Mouse (Mus musculus): Measurements from ENCODE around the gene Tmem178b.

Tmem178b gene

DNA sequence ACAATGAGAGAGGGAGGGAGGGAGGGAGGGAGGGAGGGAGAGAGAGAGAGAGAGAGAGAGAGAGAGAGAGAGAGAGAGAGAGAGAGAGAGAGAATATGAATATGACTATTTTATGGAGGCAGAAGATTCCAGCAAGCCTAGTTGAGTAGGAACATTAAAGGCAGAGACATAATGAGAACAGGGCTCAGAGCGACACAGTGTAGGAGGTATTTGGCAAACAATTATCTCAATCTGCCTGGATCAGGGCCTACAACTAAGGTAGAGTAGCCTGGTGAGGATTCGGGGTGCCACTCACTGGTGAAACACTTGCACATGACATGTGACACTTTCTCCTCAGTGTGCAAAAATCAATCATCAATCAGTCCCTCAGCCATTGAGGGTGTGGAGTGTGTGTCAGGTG is 225.4 kb downstream of the Tmem178b start:
- no peak for DNase-seq

DNA sequence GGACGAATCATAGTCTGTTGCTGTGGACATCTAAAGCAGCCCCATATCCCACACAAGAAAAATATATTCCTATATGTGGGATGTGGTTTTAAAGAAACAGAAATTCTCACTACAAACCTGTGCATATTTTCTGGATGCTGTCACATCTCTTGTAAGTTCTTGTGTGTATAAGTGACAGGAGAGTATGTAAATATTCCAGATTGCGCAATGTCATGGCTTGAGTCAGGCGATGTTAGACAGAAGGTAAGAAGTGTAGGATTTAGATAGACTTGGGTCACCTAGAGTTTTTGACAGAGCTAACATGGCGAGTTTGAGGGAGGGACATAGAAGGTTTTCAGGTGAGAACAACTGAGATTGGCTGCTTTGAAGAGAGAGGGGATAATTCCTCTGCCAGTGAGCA is 228.7 kb downstream of the Tmem178b start:
- no peak for DNase-seq

DNA sequence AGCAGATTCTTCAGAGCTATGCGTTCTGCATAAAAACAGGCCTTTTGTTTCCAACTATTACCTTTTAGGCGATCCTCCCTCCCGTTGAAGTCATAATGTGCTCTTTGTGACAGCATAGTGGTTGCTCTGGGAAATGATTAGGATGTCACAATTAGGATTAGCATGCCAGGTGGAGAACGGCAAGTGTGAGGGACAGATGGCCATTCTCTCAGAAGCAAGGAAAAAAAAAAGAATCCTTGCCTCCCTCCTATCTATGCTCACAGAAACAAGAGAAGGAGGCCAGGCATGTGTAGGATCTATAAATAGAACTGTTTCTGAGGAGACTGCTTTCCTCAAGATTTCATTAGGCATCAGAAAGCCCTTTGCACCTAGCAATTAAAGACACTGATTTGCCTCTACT is 229.8 kb downstream of the Tmem178b start:
- peak; percentile 70 for DNase-seq

DNA sequence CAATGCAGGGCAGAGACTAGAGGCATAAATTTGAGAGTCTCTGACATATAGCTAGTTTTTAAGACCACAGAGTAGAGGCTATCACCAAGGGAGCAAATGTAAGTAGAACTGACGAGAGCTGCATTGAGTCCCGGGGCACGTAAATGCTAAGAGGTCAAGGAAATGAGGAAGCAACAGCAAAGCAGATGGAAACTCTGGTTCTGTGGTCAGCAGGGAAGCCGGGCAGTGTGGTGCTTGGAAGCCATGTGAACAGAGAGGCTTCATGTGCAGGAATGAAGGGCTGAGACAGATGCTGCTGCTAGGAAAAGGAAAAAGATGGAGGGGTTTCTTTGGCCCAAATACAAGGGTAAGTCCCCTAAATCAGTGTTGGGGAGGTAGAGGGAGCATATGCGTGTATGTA is 237.0 kb downstream of the Tmem178b start:
- DNase-seq, result no peak

DNA sequence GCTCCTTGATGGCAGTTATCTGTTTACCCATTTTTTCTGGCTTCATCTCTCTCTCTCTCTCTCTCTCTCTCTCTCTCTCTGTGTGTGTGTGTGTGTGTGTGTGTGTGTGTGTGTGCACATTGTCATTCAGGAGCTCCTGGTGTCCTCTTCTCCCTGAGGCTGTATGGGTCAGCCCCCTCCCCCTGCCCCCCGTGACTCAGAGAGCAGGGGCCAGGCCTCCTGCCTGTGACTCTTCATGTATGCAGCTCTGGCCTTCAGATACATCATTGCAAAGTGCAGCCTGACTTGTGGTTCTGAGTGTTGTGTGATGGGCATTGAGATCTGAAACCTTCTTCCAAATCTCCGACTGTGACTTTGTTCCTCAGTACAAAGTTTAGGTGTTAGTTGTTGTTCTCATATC is 237.7 kb downstream of the Tmem178b start:
- DNase-seq, result no peak

DNA sequence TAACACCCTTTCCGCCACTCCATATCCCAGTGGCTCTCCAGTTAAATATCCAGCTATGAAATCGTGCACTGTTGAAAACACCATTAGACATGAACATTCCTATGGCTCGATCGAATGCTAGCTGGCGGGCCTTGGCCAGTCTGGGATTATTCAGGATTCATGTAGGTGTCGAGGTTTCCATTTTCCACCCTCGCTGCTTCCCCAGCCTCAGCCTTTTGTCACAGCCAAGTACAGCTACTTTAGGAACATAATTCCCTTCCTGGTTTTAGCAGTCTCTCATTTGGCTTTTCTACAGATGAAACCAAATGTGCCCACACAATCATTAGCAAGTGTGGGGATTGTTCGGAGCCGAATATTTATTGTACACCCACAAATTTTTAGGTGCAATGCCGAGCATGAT is 239.4 kb downstream of the Tmem178b start:
- DNase-seq, result no peak

DNA sequence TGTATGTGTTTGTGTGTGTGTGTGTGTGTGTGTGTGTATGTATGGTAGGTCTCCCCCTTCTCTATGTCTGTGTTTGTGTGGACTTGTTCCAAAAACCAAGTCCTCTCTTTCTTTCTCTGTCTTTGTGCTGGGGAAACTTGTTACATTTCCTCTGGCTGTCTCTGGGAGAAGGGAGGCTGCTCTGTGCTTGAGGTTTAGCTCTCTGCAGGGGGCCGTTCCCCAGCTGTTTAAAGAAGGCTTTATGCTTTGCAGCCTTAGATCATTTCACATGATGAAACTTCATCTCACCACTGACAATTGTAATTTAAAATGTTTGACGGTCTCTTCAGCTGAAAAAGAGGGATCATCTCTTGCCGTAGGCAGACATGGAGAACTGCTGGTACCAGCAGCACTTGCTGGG is 243.2 kb downstream of the Tmem178b start:
- no peak for DNase-seq

DNA sequence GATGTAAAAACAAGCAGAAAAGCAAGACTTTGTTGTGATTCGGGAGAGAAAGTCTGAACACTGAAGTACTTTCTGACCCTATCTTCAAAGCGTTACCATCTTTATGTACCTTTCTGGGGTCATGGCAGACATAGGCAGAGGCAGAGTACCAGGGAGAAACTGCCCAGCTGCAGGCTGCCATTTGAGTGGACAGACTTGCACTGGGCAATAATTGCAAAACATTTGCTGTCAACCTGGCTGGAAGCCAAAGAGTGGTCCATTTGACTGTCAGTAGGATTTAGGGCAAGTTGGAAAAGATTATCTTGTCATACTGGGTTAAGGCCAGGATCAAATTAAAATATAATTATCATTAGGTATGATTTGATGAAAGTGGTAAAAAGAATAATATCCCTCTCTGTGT is 247.1 kb downstream of the Tmem178b start:
- DNase-seq, result peak; percentile 74 to 75

DNA sequence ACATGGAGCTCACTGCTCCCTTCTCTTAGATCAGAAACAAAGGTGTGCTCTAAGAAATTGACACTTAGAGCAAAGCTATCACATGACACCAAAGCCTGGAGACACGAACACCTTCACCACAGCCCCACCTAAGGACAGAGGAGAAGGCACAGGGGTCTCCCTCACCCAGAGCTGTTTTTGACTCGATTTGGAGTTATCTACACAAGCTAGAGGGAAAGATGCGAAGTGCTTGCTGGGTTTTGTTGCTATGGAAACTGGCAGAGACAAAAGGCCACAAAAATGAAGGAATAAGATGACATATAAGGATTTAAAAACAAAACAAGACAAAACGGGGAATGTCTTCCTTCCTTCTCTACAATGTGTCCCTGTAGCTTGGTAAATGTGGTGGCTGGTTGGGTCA is 248.4 kb downstream of the Tmem178b start:
- DNase-seq, result no peak

DNA sequence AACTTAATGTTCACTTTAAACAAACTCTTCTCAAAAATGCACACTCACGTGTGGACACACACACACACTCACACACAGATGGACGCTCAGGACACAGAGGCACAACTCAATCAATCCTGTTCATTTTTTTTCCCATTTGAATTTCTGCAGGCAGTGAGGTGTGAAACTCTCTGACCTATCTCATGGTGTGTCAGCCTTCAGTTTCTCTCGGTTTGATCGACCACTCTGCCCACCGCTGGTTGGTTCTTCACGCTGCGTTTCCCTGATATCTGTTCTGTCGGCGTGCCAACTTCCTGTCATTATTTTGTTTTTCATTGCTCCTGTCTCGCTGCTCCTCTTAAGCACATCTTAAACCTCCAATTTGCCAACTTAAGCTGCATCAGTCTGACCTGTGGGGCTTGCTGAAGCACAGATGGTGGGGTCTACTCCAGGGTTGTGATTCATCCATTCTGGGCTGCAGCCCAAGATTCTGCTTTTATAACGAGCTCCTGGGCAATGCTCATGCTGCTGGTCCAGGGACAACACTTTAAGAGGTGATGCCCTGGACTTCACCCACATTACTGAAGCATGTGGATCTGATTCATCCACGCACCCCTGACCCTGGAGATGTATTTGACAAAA is 250.1 kb downstream of the Tmem178b start:
- DNase-seq, result peak; percentile 77 to 83

DNA sequence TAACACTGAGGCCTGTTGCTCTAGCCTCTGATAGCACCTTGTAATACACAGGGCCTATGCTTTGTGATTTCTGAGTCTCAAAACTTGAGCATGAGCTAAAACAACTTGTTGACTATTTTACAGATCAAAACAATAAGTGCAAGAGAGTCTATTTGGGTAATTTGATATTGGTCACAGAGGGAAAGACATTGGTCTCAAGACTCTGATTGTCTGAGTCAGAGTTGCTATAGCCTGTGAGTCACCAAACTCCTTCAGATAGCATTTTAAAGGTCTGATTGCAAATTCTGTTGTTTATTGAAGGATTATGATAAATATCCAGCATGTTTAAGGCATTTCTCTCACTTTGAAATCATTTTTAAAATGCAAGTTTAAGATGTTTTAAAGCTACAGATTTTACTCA is 250.9 kb downstream of the Tmem178b start:
- no peak for DNase-seq

DNA sequence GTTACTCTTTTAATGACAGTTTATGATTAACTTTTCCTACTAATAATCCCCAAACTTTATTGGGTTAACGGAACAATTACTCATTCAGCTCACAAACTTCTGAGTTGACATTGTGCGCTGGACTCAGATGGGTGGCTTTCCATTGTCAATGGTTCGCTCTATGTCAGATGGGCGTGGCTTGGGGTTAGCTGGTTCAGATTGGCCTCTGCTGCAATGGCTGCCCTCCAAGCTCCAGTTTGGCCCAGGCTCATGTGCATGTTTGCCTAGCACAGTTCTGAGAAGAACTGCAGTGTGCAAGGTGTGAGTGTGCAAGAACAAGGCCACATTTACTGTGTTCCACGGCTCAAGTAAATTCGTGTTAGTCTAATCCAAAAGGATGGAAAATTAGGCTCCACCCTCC is 255.6 kb downstream of the Tmem178b start:
- DNase-seq, result peak in 1 of 2 experiments; percentile 47

DNA sequence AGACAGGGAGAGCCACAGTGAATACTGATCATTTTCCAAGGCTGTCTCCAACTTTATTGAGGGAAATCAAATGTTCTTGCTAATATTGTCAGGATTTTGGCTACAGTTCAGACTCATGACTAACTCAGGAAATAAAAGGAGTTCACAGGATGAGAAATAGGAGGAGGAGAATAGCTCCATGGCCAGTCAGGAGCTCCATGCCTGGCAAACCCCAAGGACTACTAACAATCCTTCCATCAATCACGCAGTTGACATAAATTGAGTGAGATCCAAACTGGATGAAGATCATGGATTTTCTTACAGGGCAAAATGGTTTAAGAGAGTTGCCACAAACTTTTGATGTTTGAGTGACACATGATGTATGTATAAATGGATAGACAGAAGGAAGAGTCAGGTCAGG is 258.9 kb downstream of the Tmem178b start:
- DNase-seq, result no peak

DNA sequence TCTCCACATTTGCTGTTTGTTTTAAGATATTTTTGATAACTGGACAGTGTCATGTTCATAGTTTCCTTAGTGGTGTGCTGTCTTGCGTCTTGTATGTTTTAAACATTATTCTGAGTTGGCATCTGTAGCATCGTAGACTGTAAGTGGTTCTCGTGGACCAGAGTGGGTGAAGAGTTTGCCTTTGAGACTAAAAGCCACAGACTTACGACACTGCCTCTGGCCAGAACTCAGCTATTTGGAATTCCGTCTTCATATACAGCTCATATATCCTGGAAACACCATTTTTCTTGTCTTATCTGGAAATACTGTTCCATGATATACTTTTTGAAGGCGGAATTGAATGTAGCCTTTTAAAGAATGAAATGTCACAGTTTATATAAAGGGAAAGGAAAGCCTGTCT is 260.4 kb downstream of the Tmem178b start:
- no peak for DNase-seq

DNA sequence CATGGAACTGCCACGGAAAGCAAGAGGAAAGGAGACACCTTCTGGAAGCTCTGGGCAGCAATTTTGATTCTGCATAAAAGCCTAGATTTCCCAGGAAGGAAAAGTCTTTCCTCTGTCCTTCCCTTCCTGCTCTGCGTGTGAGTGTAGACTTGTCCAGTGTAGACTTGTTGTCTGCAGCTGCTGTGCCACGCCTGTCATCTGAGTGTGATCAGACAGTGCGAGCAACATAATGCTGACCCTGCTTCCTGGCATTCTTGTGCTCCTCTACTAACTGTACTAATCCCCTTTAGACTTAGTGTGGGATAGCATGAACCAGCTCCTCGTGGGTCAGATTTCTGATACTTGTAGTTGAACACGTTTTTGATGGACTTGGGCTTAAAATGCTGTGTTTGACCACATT is 262.6 kb downstream of the Tmem178b start:
- no peak for DNase-seq

DNA sequence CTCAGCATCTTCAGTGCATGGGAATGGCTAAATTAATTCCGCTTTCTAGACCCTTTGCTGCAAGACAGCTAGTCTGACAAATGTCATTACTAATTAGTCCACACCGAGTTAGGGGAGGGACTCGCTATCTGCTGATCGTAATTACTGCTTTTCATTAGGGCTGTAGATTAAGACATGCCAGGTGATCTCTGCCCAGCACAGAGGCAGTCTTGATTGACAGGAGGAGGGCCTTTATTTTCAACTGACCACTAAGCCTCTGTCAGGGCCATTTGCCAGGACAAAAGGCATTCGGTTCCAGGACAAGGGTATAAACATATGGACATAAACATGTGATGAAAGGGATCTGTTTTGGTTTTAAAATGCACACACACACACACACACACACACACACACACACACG is 264.3 kb downstream of the Tmem178b start:
- DNase-seq, result peak; percentile 62 to 65

DNA sequence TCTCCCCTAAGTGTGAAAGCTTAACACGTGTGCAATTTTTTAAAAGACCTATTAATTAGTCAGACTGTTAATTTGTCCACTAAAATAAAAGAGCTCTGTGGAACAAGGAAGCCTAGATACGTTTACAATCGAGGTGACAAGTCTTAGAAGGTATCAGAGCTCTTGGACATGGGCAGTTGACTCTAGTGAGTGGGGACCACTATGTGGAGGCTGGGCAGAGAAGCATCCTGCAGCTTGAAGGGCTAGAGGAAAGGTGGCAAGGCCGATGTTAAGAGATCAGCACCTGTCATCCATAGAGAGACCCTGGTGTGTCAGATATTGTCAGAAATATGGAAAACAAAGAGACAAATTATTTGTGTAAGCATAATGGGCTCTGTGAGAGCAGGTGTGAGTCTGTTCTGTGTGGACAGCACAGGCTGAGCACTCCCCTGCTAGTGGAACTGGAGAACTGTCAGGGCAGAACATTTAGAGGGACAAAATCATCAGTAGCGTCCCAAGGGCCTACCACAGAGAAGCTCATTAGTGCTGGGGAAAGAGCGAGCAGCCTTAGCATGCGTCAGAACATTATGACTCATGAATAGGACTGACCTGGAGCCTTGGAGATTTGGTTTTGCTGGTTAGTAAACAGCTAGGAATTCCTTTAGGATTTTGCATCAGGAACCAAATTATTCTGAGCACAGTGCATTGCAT is 264.9 kb downstream of the Tmem178b start:
- no peak for DNase-seq

DNA sequence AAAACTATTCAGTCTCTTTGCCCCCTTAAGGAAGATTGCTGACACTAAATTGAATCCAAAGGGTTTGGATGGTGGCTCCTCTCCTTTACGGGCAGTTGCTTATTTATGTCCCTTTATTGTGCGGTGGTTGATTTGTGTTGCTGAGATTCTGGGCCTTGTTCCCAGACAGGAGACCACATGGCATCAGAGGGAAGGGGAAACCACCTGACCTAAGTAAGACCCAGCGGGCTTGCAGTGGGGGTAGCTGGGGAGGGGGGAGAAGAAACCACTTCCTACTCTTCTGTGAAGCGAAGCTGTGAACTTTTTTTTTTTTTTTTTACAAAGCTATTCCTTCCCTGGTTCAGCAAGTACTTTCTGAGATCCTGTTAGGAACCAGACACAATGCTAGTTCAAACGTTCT is 269.5 kb downstream of the Tmem178b start:
- peak; percentile 61 to 67 for DNase-seq

DNA sequence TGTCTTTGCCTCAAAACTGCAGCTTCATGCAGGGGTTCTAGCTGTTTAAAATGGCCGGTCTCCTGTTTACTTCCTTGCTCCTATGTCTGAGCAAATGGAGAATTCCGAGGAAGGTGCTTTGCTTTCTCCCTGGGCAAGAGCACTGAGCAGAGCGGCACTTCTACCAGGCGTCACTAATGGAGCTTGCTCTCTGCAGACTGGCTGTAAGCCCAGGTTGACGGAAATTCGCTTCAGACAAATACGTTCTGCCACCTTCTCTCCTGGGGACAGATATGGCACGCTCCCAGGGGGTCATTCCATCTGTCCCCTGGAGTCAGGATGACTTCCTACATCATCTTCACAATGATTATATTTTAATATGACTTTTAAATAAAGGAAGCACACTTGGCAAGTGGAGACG is 271.3 kb downstream of the Tmem178b start:
- peak; percentile 87 to 89 for DNase-seq

DNA sequence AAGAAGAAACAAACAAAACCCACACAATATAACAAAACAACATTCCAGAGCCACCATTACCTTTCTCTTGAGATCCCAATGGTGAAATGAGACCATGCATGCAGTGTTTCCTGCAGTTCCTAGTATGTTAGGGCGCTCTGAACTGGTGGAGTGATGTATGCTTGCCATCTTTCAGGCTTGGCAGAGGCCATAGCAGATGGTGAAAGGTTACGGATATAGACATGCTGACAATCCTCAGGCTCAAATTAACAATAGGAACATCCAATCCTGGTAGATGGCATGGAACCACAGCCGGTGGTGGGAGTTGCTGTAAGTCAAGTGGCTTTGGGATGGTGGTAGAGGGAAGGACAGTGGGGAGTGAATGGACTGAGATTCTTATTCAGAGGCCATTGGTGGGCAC is 272.5 kb downstream of the Tmem178b start:
- DNase-seq, result peak; percentile 30 to 32

DNA sequence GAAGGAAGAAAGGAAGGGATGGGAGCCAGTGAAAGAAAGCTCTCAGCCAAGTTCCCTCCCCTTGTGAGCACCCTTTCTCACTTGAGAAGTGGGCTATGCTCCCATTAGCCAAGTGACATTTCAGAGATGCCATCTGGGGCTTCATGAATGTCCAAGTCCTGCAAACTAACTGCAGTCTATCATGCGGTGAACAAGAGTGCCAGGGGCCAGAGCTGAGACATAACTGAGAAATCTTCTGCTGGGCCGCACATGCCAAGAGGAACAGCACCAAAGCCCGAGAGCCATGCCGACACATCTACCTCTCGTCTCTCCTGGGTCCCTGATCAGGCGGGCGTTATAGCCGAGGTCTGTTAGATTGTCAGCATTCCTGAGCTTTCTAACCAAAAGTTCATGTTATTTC is 279.2 kb downstream of the Tmem178b start:
- peak; percentile 52 to 77 for DNase-seq

DNA sequence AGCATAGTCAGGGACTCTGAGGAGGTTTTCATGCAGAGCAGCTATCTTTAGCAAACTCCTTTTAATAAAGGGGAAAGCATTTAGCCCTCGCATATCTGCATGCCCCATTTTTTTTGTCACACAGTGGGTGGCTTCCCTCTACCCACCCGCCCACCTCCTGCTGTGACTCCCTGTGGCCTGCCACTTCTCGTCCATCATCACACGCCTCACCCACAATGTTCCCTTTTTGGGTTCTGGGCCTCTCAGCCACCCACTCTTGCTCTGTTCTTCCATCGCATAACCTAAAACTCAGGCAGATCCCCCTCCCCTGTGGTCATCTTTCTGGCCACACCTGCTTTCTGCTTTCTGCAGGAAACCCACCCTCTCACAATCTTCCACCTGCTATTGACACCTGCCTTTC is 288.3 kb downstream of the Tmem178b start:
- DNase-seq, result no peak

DNA sequence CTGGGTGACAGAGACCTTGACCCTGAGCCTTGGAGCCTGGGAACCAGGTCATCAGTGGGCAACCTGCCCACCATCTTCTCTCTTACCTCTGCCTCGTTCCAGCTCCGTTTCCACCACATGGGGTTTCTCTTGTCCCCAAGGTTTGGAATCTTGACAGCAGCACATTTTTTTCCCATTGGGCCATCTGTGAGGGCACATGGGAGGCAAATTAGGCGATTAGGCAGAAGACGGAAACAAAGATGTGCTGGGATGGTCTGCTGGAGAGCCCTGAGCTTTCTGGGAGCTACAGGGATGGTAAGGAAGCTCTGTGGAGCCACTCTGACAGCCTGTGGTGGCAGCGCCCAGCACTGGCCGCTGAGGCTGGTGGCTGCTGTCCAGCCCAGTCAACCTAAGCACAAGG is 300.5 kb downstream of the Tmem178b start:
- DNase-seq, result peak; percentile 84 to 85

DNA sequence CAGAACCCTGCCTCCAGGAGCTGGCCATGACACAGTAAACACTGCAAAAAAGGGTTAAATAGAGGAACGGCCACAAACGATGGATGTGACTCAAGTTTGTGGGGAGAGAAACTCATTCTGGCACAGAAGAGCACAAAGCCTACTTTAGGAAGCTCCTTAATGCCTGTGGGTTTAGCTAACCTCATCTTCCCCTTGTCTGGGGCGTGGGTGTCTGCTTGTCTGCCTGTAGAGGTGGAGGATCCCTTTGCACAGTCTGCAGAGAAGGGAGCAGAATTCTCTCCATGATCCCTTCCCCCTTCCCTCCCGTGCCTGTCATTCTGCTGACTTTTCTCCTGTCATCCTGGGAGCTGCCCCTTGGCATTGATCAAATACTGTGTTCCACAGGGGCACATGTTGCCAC is 304.8 kb downstream of the Tmem178b start:
- DNase-seq, result no peak

DNA sequence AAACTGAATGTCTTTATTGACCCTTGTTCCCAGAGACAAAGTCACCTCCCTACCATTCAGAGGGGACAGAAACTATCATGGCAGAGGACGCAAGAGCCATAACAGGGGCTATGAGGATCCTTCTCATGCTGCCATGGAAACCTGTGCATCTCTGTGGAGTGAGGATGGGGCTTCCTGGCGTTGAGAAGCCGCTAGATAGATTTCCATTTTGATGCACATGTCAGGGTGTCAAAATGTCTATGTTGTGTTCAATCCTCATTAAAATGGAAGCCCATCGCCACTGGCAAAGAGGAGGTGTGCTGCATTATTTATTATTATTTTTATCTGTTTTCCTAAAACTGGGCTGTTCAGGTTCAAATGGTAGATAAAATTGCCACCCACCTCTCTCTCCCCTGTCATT is 307.5 kb downstream of the Tmem178b start:
- DNase-seq, result no peak
